Mouse (Mus musculus) thymus, adult 2 months (tissue): Measurements from ENCODE around the gene Mamdc2. TPM values are rescaled to one million over a fixed set of nuclear protein-coding genes. Genes with fewer than 3 reads are reported as not detected.

Source experiments
- DNase-seq: peaks from one replicate; pipeline ENCODE4 v3.0.0; 2021
- H3K27ac ChIP-seq: fragments of 200-500 bp; 2 replicates; pipeline ENCODE4 v1.5.1; 2012; ENCODE audit warnings: low read length, control low read depth; ENCODE audit not compliant: control insufficient read depth, insufficient read depth
- H3K27me3 ChIP-seq: fragments of 200-500 bp; 2 replicates; pipeline ENCODE4 v1.6.1; 2012; ENCODE audit warnings: mild to moderate bottlenecking, low read length, moderate library complexity, mixed read lengths; ENCODE audit not compliant: control insufficient read depth, insufficient read depth
- H3K36me3 ChIP-seq: fragments of 200-500 bp; 2 replicates; pipeline ENCODE4 v1.6.1; 2012; ENCODE audit warnings: mild to moderate bottlenecking, low read length, moderate library complexity; ENCODE audit not compliant: control insufficient read depth, insufficient read depth
- H3K4me1 ChIP-seq: fragments of 200-500 bp; replicated peaks from 2 replicates; pipeline ENCODE4 v1.6.1; 2012; ENCODE audit warnings: low read length; ENCODE audit not compliant: control insufficient read depth, insufficient read depth
- H3K4me3 ChIP-seq: fragments of 200-500 bp; 2 replicates; pipeline ENCODE4 v1.5.1; 2012; ENCODE audit warnings: mild to moderate bottlenecking, low read length, control low read depth, moderate library complexity; ENCODE audit not compliant: control insufficient read depth, insufficient read depth
- CTCF ChIP-seq: fragments of 200-500 bp; IDR thresholded peaks from 2 replicates; pipeline ENCODE4 v1.5.1; 2012; ENCODE audit warnings: mild to moderate bottlenecking, control low read depth, low read length, moderate library complexity, borderline replicate concordance; ENCODE audit not compliant: control insufficient read depth, poor library complexity, insufficient read depth; ENCODE audit errors: extremely low read depth
- POLR2A ChIP-seq: fragments of 200-500 bp; IDR thresholded peaks from 2 replicates; pipeline ENCODE4 v1.6.1; 2012; ENCODE audit warnings: mild to moderate bottlenecking, low read length, control low read depth, moderate library complexity; ENCODE audit not compliant: control insufficient read depth, poor library complexity, insufficient read depth; ENCODE audit errors: extremely low read depth
- WGBS: fragments of 180-500 bp; shearing (Covaris S2); methylation state at CpG from one replicate; pipeline ENCODE4 v1.1.7; 2018; 5-methylcytosine and 5-hydroxymethylcytosine counted together
- polyA plus RNA-seq: library from polyadenylated mRNA; depleted of rRNA; stranded (reverse); fragments of >200 nt; gene quantifications from 2 replicates; pipeline ENCODE4 v1.2.3, GENCODE M21; 2012

The Mamdc2 gene
- polyA plus RNA-seq, 1 experiment = 0.32 TPM

DNA sequence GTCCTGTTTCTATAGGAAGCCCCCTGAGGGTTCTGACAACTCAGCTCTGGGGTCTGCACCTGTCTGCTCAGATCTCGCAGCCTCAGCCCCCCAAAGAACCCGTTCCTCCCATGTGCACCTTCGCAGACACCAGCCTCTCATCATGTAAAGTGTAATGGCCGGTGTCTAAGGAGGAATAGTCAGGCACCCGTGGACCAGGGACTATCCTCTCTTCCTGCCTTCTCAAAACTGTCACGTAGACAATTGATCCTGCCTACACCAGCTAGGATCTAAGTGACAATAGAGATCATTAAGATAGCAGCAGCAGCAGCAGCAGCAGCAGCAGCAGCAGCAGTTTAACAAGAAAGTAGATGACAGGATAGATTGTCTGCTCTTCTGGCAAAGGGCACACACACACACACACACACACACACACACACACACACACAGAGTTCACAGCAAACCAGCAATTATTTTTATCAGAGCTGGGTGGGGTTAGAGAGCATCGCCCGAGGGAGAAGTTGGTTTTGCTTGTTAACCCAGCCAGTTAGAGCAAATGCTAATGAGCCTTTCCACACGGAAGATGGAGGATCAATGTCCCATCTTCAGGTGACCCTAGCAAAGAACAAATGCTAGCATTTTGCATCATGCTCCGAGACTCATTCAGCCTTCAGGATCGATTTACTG lies 71.6 kb downstream of the Mamdc2 start:
- 87% methylated on average over 11 of the region's 11 CpGs for WGBS

DNA sequence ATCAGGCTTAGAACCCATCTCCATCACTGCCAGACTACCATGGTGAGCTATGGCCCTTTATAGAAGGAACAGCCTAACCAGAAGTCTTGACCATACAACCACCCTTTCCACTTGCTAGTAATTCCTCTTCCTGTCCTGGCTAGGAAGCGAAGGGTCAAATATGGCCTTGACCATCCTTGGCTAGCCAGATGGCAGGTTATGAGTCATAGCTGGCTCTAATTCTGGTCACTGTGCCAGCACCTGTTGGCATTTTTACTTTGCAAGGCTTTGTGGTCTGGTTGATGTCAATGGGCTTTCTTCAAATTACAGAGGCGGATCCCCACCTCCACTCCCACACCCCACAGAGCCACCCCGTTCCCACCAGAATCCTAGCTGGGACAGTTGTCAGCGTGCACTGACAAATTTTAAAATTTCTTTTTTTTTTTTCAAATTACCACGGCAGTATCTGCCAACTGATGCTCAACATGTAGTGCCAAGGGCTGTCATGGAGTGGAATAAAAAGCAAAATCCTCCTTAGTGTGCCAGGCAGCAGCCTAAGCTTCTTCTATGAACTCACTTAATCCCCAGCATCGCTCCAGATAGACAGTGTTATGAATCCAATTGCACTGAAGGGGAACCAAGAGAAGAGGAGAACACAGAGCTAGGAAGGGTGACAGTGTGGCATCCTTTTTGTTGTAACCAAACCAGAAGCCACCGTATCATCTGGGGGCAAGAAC lies 73.1 kb downstream of the Mamdc2 start:
- H3K4me3 ChIP-seq = no peak overlapping the region
- DNase-seq = no peak
- no peaks in the 10 kb centered on the region for H3K27me3 ChIP-seq
- H3K4me1 ChIP-seq = 0 out of 2 replicates have a peak, but pooled peaks cover 3% of the 10 kb centered on the region
- H3K36me3 ChIP-seq = no peaks in the 10 kb centered on the region
- TF ChIP-seq POLR2A (no peak), CTCF (no peak)
- WGBS = 88% methylated on average over 7 of the region's 7 CpGs
- H3K27ac ChIP-seq = no peak overlapping the region

More for the DNA sequence above, 71.6 kb downstream of the Mamdc2 start:
- Histone ChIP-seq H3K4me3 (no peak overlapping the region), H3K27ac (no peak overlapping the region), H3K4me1 (0 out of 2 replicates have a peak, but pooled peaks cover 3% of the 10 kb centered on the region), H3K27me3 (no peaks in the 10 kb centered on the region), H3K36me3 (no peaks in the 10 kb centered on the region)
- DNase-seq = no peak
- no peak for TF ChIP-seq POLR2A
- TF ChIP-seq CTCF = no peak

DNA sequence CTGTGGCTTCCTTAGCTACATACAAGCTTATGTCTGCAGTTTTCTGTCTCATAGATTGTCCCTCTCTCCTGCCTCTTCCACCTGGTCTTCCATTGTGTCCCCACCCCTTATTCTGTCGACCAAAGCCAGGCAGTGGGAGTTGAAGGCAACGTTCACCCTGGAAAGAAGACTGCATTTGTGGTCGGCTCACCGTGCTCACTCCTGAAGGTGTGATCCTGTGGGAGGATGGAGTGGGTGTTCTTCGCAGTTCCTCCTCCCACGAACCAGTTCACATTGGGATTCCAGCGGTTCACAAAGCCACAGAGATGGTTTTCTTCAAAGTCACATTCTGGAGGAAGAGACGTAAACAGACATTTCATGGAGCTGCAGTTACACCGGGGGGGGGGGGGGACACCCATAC lies 74.5 kb downstream of the Mamdc2 start:
- Histone ChIP-seq H3K27me3 (no peaks in the 10 kb centered on the region), H3K36me3 (no peaks in the 10 kb centered on the region)

DNA sequence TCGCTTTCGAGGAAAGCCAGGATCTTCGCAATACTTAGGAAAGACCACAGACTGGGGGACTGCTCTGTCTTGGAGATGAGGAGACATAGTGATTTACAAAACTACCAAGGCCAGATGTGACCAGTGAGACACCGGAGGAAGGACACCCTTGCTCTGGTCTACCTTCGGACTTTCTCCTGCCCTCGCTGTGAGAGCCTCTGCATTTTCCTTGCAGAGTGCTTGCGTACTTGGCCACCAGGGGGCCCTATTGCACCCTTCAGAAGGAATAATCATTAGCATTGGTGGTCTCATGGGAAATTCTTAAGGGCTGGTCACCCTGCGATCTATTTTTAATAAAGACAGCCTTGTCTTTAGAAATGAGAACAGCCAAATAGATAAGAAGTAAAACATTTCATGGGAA lies 75.0 kb downstream of the Mamdc2 start:
- Histone ChIP-seq H3K27ac (no peak overlapping the region), H3K36me3 (no peaks in the 10 kb centered on the region), H3K27me3 (no peaks in the 10 kb centered on the region), H3K4me1 (0 out of 2 replicates have a peak, but pooled peaks cover 3% of the 10 kb centered on the region), H3K4me3 (no peak overlapping the region)
- WGBS = 46% methylated on average over 8 of the region's 8 CpGs
- TF ChIP-seq POLR2A = no peak
- TF ChIP-seq CTCF = peak; percentile 33; the same call in 1 of the 2 replicates
- peak; percentile 47 for DNase-seq

More for the DNA sequence above, 74.5 kb downstream of the Mamdc2 start:
- DNase-seq = no peak
- TF ChIP-seq CTCF (no peak), POLR2A (no peak)
- 0 out of 2 replicates have a peak, but pooled peaks cover 3% of the 10 kb centered on the region for H3K4me1 ChIP-seq
- 61% methylated on average over 9 of the region's 9 CpGs for WGBS
- no peak overlapping the region for H3K4me3 ChIP-seq
- no peak overlapping the region for H3K27ac ChIP-seq

DNA sequence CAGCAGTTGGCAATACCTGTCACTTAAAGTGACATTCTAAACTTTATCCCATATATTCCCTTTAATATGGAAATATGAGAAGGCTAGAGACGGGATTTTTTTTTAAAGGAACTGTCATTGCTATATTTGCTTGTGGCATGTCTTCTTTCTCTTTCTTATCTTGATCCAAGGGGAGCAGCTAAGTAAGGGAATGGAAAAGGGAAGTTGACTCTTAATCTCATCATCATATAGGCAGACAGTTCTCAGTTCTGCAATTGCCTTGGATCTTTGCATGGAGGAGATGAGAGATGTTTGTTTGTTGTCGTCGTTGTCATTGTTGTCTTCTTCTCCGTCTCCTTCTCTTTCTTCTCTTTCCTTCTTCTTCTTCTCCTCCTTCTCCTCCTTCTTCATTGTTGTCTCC lies 79.0 kb downstream of the Mamdc2 start:
- no peaks in the 10 kb centered on the region for H3K36me3 ChIP-seq
- H3K4me1 ChIP-seq = 0 out of 2 replicates have a peak, but pooled peaks cover 3% of the 10 kb centered on the region
- no peak overlapping the region for H3K27ac ChIP-seq
- H3K27me3 ChIP-seq = no peaks in the 10 kb centered on the region
- TF ChIP-seq POLR2A (no peak), CTCF (no peak)
- no peak overlapping the region for H3K4me3 ChIP-seq
- DNase-seq = no peak
- WGBS = 91% methylated on average over 4 of the region's 4 CpGs

DNA sequence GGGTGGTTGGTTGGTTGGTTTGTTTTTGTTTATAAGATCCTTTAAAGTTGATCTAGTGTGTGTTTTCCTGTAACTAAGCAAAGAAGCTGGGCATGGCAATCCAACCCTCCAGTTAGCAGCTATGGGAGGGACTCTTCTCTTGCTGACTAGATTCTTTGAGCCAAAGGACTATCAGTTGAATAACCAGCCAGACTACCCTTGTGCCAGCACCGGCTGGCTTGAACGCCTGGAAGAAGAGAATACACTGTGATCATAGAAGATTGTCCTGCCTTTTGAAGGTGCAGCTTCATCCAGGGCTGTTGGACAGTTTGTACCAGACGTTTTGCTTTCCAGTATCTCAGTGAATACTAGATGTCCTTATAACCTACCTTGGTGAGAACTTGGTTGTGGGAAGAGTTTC lies 86.2 kb downstream of the Mamdc2 start:
- Histone ChIP-seq H3K27ac (no peak overlapping the region), H3K27me3 (no peaks in the 10 kb centered on the region), H3K4me1 (no peaks in the 10 kb centered on the region), H3K36me3 (no peaks in the 10 kb centered on the region), H3K4me3 (no peak overlapping the region)
- no peak for TF ChIP-seq POLR2A
- TF ChIP-seq CTCF = no peak
- no peak for DNase-seq
- WGBS = 95% methylated on average over 3 of the region's 3 CpGs
